Mouse (Mus musculus) thymus, adult 2 months (tissue): ENCODE data around the gene Pde11a.

Source experiments
- CTCF ChIP-seq: fragments of 200-500 bp; IDR thresholded peaks from 2 replicates; pipeline ENCODE4 v1.5.1; 2012; ENCODE audit warnings: mild to moderate bottlenecking, control low read depth, low read length, moderate library complexity, borderline replicate concordance; ENCODE audit not compliant: control insufficient read depth, poor library complexity, insufficient read depth; ENCODE audit errors: extremely low read depth
- POLR2A ChIP-seq: fragments of 200-500 bp; IDR thresholded peaks from 2 replicates; pipeline ENCODE4 v1.6.1; 2012; ENCODE audit warnings: mild to moderate bottlenecking, low read length, control low read depth, moderate library complexity; ENCODE audit not compliant: control insufficient read depth, poor library complexity, insufficient read depth; ENCODE audit errors: extremely low read depth

DNA sequence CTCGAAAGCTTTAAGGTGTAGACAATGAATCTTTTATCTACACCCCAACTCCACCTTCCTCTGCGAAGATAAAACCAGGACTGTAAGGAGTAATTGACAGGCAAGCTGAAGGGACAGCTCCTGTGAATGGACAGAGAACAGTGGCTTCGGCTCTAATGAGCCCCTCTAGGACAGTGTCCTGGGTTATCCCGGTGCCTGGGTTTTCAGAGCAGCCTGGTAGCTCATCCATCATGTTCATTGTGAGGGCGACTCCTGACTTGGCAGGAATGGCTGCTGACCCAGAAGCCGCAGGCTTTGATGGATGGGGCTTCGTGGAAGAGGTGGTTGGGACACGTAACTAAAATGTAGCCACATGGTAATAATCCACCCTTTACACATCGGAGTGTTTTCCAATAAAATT, 335.7 kb downstream of the Pde11a start:
- TF ChIP-seq CTCF, result no peak
- no peak for TF ChIP-seq POLR2A
